Mouse (Mus musculus): ENCODE data around the gene Aqp2. TPM values are rescaled to one million over a fixed set of nuclear protein-coding genes. Genes with fewer than 3 reads are reported as not detected.

Gene Aqp2
- polyA plus RNA-seq, 1 experiment from 2014 or later = not detected

DNA sequence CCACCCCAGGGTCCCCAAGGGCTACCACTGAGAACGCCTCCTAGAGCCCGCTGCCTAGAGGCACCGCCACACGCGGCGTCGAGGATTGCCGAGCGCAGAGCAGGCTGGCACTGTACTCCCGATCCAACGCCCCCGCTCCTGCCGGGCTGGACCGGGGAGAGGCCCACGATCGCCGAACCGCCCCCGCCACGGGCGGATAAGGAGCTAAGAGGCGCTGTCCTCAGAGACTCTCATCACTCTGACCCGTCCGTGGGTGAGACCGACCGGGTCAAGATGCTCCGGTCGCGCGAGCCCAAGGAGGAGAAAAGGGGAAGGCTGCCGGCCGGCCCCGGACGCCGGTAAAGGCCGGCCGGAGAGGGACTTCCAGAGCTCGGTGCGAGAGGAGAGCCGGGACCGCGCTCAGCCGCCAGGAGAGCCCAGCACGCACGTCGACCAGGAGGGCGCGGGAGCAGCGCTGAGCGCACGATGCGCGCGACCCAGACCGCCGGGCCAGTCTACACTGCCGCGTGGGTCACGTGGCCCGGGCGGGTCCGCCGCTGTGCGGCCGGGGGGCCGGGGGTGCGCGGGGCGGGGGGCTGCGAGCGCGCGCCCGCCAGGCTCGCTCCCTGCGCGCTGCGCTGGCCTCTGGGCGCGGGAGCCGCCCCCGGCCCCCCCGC is 11.7 kb downstream of the Aqp2 start, which contains the start of gene Aqp5:
Gene Aqp5 (plus strand): TSS at position 354 of the 656 bp plus-strand sequence.
- DNase-seq (ENCODE audit: low spot score) = no peak

DNA sequence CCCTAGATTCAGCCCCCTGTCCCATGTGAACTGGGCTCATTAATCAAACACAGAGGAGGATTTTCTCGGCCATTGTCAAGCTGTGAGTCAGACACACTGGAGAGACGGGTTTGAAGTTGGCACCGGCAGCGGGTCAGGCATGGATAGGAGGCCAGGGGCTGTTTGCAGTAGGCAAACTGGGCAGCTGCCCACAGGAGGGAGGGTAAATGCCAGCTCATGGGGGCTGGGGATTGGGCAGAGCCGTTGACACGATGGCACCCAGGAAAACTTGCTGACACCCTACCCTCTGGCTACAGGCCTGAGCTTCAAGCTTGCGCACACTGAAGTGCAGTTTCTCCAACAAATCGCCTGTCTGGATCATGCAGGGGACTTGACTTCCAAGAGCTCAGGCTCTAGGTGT is 13.3 kb downstream of the Aqp2 start:
- no peak for DNase-seq (ENCODE audit: low spot score)

DNA sequence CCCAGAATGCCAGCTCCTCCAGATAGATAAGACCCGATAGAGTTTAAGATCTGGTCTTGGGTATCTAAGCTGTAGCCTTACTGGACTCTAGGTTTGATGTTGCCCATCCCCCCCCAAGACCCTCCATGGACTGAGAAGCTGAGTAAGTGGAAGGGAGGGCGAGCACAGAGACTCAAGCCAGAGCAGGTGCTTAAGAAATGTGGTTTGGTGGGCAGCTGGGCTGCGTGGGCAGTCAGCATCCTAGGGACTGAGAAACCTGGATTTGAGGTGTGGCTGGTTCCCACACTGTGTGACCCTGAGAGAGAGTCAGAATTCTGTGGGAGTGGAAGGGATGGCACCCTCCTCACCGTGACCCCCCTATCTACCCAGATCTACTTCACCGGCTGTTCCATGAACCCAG is 14.0 kb downstream of the Aqp2 start:
- no peak for DNase-seq (ENCODE audit: low spot score)

DNA sequence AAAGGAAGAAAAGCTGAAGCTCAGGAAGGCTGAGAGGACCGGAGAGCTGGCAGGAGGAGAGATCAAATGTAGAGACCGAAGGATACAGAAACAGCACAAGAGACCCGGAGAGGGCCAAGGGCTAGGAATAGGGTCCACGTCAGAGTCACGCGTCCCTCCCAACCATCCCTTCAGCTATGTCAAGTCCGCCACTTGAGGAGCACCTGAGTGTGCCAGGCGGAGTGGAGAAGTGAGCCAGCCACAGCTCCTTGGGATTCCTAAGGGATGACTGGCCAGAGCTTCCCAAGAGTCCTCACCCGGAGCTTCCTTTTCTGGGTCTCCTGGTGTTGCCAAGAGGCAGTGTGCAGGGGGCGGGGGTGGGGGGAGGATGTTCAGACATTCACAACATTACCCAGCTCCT is 16.1 kb downstream of the Aqp2 start:
- no peak for DNase-seq (ENCODE audit: low spot score)

DNA sequence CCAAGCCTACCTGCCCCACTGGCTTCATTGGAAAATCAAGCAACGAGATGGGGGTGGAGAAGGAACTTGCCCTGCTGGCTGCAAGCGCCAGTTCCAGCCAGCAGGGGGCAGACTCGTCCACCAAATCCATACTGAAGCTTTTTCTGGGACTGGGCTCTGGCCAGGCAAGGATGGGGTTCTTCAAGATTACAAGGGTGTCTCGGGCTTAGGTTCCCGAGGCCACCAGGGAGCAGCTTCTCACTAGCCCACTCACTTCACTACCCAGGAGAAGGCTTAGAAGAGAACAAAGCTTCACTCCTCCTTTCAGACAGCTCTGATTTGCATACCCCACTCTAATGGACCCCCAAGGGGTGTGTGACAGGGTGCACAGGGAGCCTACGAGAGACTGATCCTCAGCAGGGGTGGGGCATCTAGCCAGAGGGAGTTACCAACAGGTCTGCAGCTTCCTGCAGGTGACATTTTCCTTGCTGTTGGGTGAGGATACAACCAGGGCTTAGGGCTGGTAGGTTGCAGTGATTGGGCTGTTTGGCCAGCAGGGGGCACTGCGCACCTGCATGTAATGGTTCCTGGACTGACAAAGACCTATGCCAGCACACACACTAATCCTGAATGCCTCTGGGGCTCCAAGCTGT is 17.3 kb downstream of the Aqp2 start:
- peak; percentile 80 for DNase-seq (ENCODE audit: low spot score)

DNA sequence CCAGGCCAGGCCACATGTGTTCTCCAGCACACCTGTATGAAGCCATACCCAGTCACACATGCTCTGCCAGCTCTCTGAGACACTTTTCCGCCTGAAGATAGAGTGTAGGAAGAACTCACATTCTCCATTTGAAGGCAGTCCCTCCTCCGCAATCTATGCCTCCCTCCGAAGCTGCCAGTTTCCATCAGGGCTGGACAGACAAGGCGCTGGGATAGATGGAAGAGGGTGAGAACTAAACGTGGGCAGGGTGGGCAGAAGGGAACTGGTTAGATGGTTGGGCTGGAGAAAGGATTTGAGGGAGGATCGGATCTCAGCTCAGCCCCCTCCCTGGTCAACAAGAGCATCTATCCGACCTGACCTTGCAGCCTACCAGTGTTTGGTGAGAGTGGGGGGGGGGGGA is 18.0 kb downstream of the Aqp2 start:
- DNase-seq (ENCODE audit: low spot score) = no peak

DNA sequence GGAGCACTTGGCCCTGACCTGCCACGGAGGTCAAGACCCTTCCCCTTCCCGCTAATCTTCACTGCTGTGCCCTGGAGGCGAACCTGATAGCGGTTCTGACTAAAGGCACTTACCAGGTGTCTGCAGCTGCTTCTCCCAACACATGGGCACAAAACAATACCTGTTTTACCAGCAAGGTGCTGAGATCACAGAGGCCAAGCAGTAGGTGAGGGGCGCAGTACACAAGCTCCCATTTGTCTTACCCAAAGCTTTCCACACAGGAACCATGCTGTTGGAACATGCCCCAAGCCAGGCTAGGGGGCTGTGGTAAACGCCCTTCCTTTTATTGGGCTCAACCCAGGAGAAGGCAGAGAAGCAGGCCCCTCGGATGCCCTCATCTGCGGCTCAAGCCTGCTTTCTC is 18.7 kb downstream of the Aqp2 start:
- DNase-seq (ENCODE audit: low spot score) = no peak

DNA sequence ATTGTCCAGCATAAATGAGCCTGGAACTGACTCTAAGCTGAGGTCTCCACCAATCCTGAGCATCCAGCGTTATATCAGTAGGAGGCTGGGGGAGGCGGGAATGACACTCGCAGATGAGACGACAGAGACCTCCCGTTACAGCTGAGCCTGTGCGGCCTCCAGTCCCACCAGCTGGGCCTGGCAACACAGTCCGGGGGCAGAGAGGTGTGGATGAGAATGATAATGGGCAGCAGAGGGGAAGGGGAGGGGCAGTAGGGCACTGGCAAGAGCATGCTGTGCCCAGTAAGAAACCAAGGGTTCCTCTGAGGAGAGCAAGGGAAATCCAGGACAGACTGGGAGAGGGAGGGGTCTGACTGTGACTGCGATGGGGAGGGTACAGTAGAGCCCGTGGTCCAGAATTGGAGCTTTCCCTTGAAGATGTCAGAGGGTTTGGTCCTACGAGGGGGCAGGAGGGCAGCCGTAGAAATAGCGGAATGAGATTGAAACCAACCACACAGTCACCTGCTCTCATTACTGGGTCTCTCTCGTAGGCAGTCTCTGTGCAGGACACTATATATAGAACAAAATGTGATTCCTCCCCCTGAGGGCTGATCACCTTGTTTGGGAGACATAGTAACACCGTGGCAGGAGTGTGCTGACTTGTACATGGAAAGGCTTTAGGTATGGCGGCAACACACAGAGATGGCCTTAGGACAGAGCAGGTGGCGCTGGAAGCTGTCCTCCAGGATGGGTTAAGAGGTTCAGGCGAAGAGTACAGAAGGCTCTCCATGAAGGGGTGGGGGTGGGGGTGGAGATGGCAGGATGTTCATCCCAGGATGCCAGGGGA is 20.6 kb downstream of the Aqp2 start:
- DNase-seq (ENCODE audit: low spot score) = no peak

DNA sequence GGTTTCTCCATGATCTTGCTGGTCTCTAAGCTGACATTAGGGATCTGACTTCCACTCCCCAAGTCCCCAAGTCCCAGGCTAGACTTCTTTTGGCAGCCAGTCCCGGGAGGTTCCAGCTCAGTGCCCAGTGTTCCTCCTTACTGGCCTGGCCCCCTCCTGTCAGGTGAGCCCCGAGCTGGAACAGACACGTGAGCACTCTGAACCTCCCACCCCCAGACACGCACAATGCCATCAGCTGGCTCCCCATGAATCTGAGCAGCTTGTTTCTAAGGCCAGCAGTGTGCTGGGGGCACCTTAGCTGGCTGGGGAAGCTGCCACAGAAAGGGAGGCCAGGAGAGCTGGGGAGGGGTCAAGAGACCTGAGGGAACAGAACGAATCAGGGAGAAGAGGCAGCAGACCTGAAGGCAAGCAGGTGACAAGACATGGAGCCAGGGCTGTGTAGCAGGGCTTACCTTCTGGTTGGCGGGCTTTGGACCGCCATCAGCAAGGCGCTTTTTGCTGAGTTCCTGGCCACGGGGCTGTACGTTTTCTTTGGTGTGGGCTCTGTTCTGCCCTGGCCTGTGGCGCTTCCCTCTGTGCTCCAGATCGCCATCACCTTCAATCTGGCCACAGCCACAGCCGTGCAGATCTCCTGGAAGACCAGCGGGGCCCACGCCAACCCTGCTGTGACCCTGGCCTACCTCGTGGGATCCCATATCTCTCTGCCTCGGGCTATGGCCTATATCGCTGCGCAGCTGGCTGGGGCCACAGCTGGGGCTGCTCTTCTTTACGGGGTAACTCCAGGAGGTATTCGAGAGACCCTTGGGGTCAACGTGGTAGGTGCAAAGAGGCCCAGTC is 22.3 kb downstream of the Aqp2 start, which contains the start of gene Aqp6:
Gene Aqp6 (plus strand): TSS at position 415 of the 837 bp plus-strand sequence.
- no peak for DNase-seq (ENCODE audit: low spot score)

DNA sequence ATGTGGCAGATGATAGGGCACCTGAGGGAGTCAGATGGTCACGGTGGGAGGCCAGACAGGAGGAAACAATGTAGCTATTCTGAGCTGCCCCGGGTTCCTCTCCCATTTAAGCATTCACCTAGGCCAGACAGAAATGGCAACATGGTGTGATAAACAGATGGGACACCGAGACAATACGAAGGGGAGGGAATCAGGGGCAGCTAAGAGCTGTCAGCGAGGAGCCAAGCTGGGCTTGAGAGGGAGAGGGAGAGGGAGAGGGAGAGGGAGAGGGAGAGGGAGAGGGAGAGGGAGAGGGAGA is 22.9 kb downstream of the Aqp2 start:
- DNase-seq (ENCODE audit: low spot score) = no peak

DNA sequence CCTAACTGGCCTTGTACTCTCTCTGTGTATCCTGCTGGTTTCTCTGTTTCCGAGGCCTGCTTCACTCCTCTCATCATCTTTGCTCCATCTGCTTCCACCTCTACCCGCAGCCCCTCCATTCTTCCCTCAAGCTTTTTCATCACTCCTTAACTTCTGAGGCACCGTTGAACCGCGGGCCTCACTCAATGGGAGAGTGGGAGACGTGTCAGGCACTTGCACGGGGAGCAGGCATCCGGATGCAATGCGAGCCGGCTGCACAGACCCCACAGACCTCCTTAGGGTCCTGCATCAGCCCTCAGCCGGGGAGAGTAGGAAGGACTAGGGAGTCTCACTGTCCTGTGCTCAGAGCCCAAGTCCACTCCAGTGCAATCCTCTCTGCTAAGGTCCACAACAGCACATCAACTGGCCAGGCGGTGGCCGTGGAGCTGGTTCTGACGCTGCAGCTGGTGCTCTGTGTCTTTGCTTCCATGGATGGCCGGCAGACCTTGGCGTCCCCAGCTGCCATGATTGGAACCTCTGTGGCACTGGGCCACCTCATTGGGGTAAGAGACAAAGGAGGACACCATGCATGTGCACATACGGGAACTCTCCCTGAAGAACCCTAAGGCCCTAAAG is 23.5 kb downstream of the Aqp2 start:
- DNase-seq (ENCODE audit: low spot score) = no peak

DNA sequence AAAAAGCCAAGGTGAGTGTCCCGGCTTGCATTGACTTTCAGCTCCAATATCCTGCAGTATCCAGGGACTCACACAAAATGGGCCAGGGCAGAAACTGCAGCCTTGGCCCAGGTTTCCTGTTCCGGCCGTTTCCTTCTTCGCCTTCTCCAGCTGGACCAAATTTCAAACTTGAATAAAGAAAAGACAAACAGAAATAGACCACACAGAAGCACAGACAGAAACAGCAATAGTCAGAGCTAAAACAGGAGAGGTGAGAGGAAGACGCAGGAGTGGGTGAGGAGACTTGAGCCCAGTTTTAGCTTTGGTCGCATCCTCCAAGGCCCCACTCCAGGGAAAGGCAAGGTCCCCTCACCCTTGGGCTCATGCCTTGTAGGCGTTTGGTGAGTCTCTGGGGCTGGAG is 24.4 kb downstream of the Aqp2 start:
- no peak for DNase-seq (ENCODE audit: low spot score)

DNA sequence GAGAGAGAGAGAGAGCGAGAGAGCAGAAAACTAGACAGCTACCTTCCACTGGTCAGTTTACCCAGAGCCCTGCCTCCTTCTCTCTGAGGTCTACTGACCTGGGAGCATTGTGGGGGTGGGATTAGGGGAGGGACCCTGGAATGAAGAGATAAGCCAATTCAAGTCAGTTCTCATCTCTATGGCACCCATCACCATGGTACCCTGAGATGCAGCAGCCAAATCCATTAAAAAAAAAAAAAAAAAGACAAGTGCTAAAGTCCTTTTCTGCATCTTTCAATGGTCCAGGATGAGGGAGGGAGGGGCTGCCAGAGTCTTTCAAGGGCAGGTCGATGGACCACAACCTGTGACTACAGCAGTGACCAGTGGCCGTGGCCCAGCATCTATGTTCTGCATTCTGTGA is 26.7 kb downstream of the Aqp2 start:
- DNase-seq (ENCODE audit: low spot score) = no peak

DNA sequence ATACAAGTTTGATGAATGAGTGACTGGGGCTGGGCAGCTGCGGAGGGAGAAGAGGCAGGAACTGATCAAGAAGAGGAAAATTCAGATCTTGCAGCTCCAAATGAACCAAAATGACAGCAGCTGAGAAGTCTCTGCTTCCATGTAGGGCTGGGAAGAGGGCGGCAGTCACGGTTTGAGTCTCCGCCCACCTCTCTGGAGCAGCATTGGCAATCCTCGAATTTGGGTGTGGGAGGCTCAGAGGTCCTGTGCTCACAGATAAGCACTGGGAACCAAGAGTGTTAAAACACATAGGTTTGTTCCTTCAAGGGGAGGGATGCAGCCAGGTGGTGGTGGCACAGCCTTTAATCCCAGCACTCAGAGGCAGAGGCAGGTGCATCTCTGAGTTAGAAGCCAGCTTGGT is 27.7 kb downstream of the Aqp2 start:
- DNase-seq (ENCODE audit: low spot score) = no peak

DNA sequence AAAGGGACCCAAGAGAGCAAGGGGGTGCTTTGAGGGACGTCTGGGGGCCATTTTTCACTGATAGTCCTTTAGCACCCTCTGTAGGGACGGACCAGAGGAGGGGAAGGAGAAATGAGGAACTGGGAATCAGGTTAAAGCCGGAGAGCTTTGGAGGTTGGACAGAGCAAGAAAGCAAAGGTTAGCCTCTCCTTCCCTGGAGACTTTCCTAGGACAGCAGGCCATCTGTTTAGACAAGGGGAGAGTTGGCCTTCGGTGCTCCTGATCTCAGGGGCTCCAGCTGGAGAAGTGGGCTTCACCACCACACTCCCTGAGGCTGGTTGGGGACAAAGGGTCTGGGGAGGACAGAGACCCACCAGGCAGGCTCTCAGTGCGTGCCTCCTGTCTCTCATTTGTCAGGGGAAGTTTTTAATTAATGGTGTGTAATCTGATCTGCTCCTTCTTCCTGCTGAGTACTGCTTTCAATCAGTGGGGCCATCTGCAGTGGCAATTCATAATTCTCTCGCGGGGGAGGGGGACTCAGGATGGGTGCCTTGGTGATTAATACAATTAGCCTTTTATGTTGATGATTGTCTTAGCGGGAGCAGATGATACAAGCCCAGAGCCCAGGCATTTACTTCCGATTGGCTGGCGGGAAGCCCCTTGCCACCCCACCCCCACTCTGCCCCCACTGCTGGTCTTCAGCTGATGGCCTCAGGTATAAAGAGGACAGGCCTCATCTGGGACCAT is 28.7 kb downstream of the Aqp2 start:
- DNase-seq (ENCODE audit: low spot score) = no peak

DNA sequence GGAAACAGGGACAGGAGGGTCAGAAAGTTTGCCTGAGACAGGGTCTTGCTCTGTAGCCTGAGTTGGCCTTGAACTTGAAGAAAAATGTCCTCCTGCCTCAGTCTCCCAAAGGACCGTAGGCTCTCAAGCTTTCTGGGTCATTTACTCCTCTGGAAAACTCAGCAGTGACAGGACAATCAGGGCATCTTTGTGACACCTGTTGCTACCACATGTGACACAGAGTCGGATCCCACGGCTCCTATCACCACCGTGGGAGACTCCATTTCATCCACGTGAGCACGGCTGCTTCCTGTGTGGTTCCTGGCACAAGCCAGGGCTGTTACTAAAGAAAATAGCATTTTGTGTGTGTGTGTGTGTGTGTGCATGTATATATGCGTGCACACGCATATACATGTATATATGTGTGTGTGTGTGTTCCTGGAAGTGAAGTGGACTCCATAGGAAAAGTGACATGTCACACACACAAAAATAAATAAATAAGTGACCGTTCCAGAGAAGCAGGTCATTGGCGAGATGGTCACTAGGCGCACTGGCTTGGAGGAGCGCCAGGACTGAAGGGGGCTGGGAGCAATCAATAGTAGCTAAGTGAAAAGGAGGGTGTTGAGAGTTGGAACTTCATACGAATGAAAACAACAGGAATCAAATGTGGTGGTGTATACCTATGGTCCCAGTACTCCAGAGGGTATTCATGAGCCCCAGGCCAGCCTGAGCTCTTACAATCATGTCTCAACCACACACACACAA is 29.7 kb downstream of the Aqp2 start:
- DNase-seq (ENCODE audit: low spot score) = no peak

DNA sequence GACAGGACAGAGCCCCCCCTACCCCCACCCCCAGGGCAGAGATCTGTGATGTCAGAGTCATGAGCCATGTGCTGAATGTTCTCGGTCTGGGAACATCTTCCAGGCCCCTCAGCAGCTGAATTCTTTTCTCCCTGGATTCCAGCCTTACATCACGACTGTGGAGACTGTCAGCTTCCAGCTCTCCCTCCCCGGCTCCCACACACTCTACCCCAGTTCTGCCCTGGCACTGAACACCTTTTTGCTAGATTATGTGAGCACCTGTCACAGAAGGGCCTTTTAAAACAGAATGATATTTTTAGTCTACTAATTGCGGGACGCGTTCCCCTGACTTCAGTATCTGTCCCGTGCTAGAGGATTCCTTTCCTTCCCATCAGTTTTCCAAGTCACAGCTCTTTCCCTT is 32.7 kb downstream of the Aqp2 start:
- no peak for DNase-seq (ENCODE audit: low spot score)

DNA sequence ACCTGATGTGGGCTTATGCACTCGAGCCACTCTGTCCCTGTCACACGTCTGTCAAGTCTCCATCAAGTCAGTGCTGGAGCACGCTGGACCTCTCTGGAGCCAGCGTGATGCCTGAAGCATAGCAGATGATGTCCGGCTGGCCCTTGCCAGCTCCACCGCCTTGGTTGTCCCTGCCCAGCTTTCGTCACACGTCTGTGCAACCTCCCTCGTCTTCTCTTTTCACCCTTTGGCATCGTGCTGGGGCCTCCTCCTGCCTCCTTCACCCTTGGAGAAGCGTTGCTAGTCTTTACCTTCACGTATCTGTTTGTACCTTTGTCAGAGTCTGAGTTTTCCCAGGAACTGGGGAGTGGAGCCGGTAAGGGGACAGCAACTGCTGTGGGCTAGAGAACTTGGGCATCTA is 35.4 kb downstream of the Aqp2 start:
- no peak for DNase-seq (ENCODE audit: low spot score)

DNA sequence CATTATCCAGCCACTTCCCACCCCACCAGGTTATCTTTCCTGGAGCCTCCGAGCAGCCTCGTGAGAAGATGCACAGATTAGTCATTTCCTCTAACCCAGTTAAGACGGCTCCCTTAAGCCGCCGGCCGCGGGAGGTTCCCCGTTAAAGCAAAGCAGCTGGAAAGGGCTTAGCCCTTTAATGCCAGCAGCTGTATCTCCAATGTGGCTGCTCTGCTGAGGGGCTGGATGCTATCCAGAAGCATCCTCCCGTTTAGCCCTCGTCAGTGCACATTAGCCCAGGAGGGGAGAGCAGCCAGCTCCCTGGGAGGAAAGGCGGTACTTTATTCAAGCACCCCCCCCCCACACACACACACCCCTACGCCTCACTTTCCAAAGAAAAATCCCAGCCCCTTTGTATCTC is 35.9 kb downstream of the Aqp2 start:
- no peak for DNase-seq (ENCODE audit: low spot score)

DNA sequence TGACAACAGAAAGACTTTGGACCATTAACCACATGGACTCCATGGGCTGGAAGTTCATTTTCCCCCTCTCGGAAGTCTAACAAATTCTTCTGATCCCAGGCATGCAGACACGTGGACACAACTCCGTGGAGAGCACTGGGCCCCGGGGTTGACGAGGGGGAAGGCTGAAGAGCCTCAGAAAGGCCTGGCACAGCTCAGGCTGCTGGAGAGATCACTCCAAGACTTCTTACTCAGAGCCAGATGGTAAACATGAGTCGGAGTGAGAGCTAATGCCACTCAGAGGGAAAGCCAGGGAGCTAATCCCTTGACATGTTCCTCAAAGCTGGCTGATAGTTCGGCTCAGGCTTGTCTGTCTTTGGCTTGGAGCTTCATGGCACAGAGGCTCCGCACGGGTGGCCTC is 36.4 kb downstream of the Aqp2 start:
- DNase-seq (ENCODE audit: low spot score) = no peak
